ENCODE assay signal across 8 mouse cellular contexts in genomic region chr19:10356845-10357503, GRCm38 (mm10). TPM values are rescaled to one million over a fixed set of nuclear protein-coding genes. Genes with fewer than 3 reads are reported as not detected.
DNase-seq lines count a peak whose midpoint lies in the region; ATAC-seq and TF ChIP-seq lines count a peak whose summit lies in the region.

No protein-coding gene starts in this region.

- no peak overlapping the region for H3K4me2 ChIP-seq in forebrain, embryonic 15.5 days (replicated peaks)
- H3K4me2 ChIP-seq in midbrain, embryonic 16.5 days (ENCODE audit: low read length) = no peak overlapping the region

- H3K9me3 ChIP-seq in ES-Bruce4 (replicated peaks; ENCODE audit: control insufficient read depth, insufficient read depth, low read length, poor library complexity, severe bottlenecking) = no peaks in the 10 kb centered on the region
- no peaks in the 10 kb centered on the region for H3K9me3 ChIP-seq in forebrain, embryonic 15.5 days
- H3K9me3 ChIP-seq in midbrain, embryonic 16.5 days (replicated peaks; ENCODE audit: control insufficient read depth, low read length, poor library complexity, severe bottlenecking) = no peaks in the 10 kb centered on the region

- peak; percentile 52 for DNase-seq in adrenal gland, postnatal 10 days
- DNase-seq in natural killer cell, adult 2 months (ENCODE audit: low spot score in 2 of 2) = no peak
- DNase-seq in heart, adult 9 months (ENCODE audit: low spot score in 2 of 2) = no peak
- DNase-seq in cerebellum, adult 9-11 months = no peak

- no peak for TF ChIP-seq POLR2A in ES-Bruce4 (IDR thresholded peaks at IDR 0.05; ENCODE audit: insufficient read depth, low read length)

- 12% methylated on average over 12 of the region's 12 CpGs for WGBS in forebrain, embryonic 15.5 days
- 8% methylated on average over 12 of the region's 12 CpGs for WGBS in midbrain, embryonic 16.5 days

- no peaks in the 10 kb centered on the region for H3K27me3 ChIP-seq in ES-Bruce4 (ENCODE audit: control insufficient read depth, insufficient read depth, low read length, poor library complexity, severe bottlenecking)
- H3K27me3 ChIP-seq in forebrain, embryonic 15.5 days = no peaks in the 10 kb centered on the region
- no peaks in the 10 kb centered on the region for H3K27me3 ChIP-seq in midbrain, embryonic 16.5 days (ENCODE audit: control insufficient read depth, insufficient read depth, low read depth, low read length)

- no peak overlapping the region for H3K4me3 ChIP-seq in ES-Bruce4 (ENCODE audit: low read depth, low read length)
- H3K4me3 ChIP-seq in forebrain, embryonic 15.5 days = no peak overlapping the region
- no peak overlapping the region for H3K4me3 ChIP-seq in midbrain, embryonic 16.5 days (ENCODE audit: low read depth, low read length)

- H3K27ac ChIP-seq in ES-Bruce4 (ENCODE audit: insufficient read depth, low read length) = no peak overlapping the region
- H3K27ac ChIP-seq in forebrain, embryonic 15.5 days (replicated peaks) = no peak overlapping the region
- H3K27ac ChIP-seq in midbrain, embryonic 16.5 days (ENCODE audit: low read length) = no peak overlapping the region

- peak; percentile 82 for TF ChIP-seq EP300 in ES-Bruce4 (IDR thresholded peaks at IDR 0.05; ENCODE audit: insufficient read depth, low read depth, low read length)

- H3K9ac ChIP-seq in ES-Bruce4 (ENCODE audit: low read depth, poor library complexity, severe bottlenecking) = no peak overlapping the region
- H3K9ac ChIP-seq in forebrain, embryonic 15.5 days (replicated peaks) = no peak overlapping the region
- no peak overlapping the region for H3K9ac ChIP-seq in midbrain, embryonic 16.5 days (ENCODE audit: low read depth, low read length)

- peaks cover 7% of the 10 kb centered on the region for H3K4me1 ChIP-seq in ES-Bruce4 (ENCODE audit: control insufficient read depth, insufficient read depth, low read length)
- H3K4me1 ChIP-seq in forebrain, embryonic 15.5 days = peaks cover 5% of the 10 kb centered on the region; the same call in 1 of the 2 replicates
- H3K4me1 ChIP-seq in midbrain, embryonic 16.5 days (ENCODE audit: control insufficient read depth, insufficient read depth, low read length) = no peaks in the 10 kb centered on the region

- 0 out of 2 replicates have a peak, but pooled peaks have one; percentile 61 for ATAC-seq in forebrain, embryonic 15.5 days (replicated peaks)
- peak; percentile 75; the same call in 1 of the 2 replicates for ATAC-seq in midbrain, embryonic 16.5 days
- no peak for ATAC-seq in monocyte, adult 5-6 weeks (replicated peaks; ENCODE audit: insufficient number of reproducible peaks, low FRiP score, low TSS enrichment, poor library complexity, severe bottlenecking)

- no peak for TF ChIP-seq CTCF in ES-Bruce4 (IDR thresholded peaks at IDR 0.05; ENCODE audit: low read depth, low read length)

- H3K36me3 ChIP-seq in ES-Bruce4 (ENCODE audit: control insufficient read depth, insufficient read depth, low read length, poor library complexity, severe bottlenecking) = no peaks in the 10 kb centered on the region
- no peaks in the 10 kb centered on the region for H3K36me3 ChIP-seq in forebrain, embryonic 15.5 days
- H3K36me3 ChIP-seq in midbrain, embryonic 16.5 days (ENCODE audit: control insufficient read depth, insufficient read depth, low read length) = no peaks in the 10 kb centered on the region

RNA-seq across cellular contexts. Expression of gene Syt7, which starts 31.9 kb away (rescaled TPM):
- 4.1 and 4.9 TPM in 2 replicates for polyA plus RNA-seq in ES-Bruce4 (2011; ENCODE audit: insufficient read depth, insufficient read length, low read depth, missing spikeins)
- total RNA-seq in adrenal gland, postnatal 10 days (2021) = 10 to 100 TPM; 25.8 to 26.3 TPM
- polyA plus RNA-seq in forebrain, embryonic 15.5 days (2015; fragmentation: Nextera tagmentation; extraction: Ambion mirVana) = 8.9 and 10.3 TPM in 2 replicates
- polyA plus RNA-seq in midbrain, embryonic 16.5 days (2015; fragmentation: Nextera tagmentation; extraction: Ambion mirVana) = 13.6 and 15.5 TPM in 2 replicates
- not detected in 3 replicates for total RNA-seq in monocyte, adult 5-6 weeks (2017)

RNA-seq across cellular contexts. Expression of gene Dagla, which starts 52.3 kb away (rescaled TPM):
- 1.2 and 1.6 TPM in 2 replicates for polyA plus RNA-seq in ES-Bruce4 (2011; ENCODE audit: insufficient read depth, insufficient read length, low read depth, missing spikeins)
- 1 to 10 TPM; 6.3 to 8.4 TPM for total RNA-seq in adrenal gland, postnatal 10 days (2021)
- polyA plus RNA-seq in forebrain, embryonic 15.5 days (2015; fragmentation: Nextera tagmentation; extraction: Ambion mirVana) = 6.7 and 6.8 TPM in 2 replicates
- polyA plus RNA-seq in midbrain, embryonic 16.5 days (2015; fragmentation: Nextera tagmentation; extraction: Ambion mirVana) = 11.8 and 14.1 TPM in 2 replicates
- 0.39 to 0.43 TPM in 2 of 3 replicates, not detected in the other for total RNA-seq in monocyte, adult 5-6 weeks (2017)
